Mouse (Mus musculus): ENCODE data around the gene Cacna1e. TPM values are rescaled to one million over a fixed set of nuclear protein-coding genes. Genes with fewer than 3 reads are reported as not detected.

Gene Cacna1e
- total and polyA plus RNA-seq, 3 experiments = not detected

- H3K27ac ChIP-seq (ENCODE audit: control insufficient read depth, low read depth, low read length) = no peak overlapping the region
- H3K9ac ChIP-seq (ENCODE audit: control insufficient read depth, low read depth, low read length, poor library complexity, severe bottlenecking) = no peak overlapping the region
- DNase-seq (ENCODE audit: low read depth, low spot score) = no peak
- TF ChIP-seq ETS1 (IDR thresholded peaks at IDR 0.05; ENCODE audit: low read depth, low read length) (no peak), CHD2 (IDR thresholded peaks at IDR 0.05; ENCODE audit: low read length) (no peak), USF1 (IDR thresholded peaks at IDR 0.05; ENCODE audit: low read depth, low read length) (no peak), RCOR1 (IDR thresholded peaks at IDR 0.05; ENCODE audit: low read depth, low read length) (no peak)
- H3K4me1 ChIP-seq (ENCODE audit: control insufficient read depth in 1 of 2, insufficient read depth in 2 of 2, low read length in 2 of 2) = no peaks in the 10 kb centered on the region
- no peaks in the 10 kb centered on the region for H3K27me3 ChIP-seq (ENCODE audit: control insufficient read depth in 1 of 2, insufficient read depth in 2 of 2, low read length in 2 of 2)
- no peaks in the 10 kb centered on the region for H3K79me2 ChIP-seq (ENCODE audit: control insufficient read depth, insufficient read depth, low read length, poor library complexity)
- no peak overlapping the region for H3K4me3 ChIP-seq (ENCODE audit: control insufficient read depth in 1 of 2, insufficient read depth in 1 of 2, low read depth in 2 of 2, low read length in 2 of 2)
- no peaks in the 10 kb centered on the region for H3K36me3 ChIP-seq (ENCODE audit: control insufficient read depth in 1 of 2, insufficient read depth in 2 of 2, low read length in 2 of 2)
- no peaks in the 10 kb centered on the region for H3K9me3 ChIP-seq (replicated peaks; ENCODE audit: insufficient read depth, low read length)
Measured at GRCm38 (mm10) chr1:154725356-154726320, 158.7 kb downstream of the Cacna1e start.

- Histone ChIP-seq H3K9ac (ENCODE audit: control insufficient read depth, low read depth, low read length, poor library complexity, severe bottlenecking) (no peak overlapping the region), H3K4me3 (ENCODE audit: control insufficient read depth in 1 of 2, insufficient read depth in 1 of 2, low read depth in 2 of 2, low read length in 2 of 2) (no peak overlapping the region), H3K36me3 (ENCODE audit: control insufficient read depth in 1 of 2, insufficient read depth in 2 of 2, low read length in 2 of 2) (no peaks in the 10 kb centered on the region), H3K27me3 (ENCODE audit: control insufficient read depth in 1 of 2, insufficient read depth in 2 of 2, low read length in 2 of 2) (peaks cover 0 to 3% of the 10 kb centered on the region in 2 experiments; a peak in 2 of 4 replicates), H3K9me3 (replicated peaks; ENCODE audit: insufficient read depth, low read length) (no peaks in the 10 kb centered on the region), H3K4me1 (ENCODE audit: control insufficient read depth in 1 of 2, insufficient read depth in 2 of 2, low read length in 2 of 2) (no peaks in the 10 kb centered on the region), H3K79me2 (ENCODE audit: control insufficient read depth, insufficient read depth, low read length, poor library complexity) (no peaks in the 10 kb centered on the region), H3K27ac (ENCODE audit: control insufficient read depth, low read depth, low read length) (no peak overlapping the region)
- TF ChIP-seq MYC (IDR thresholded peaks at IDR 0.05; ENCODE audit: low read depth, low read length) (no peak), JUND (IDR thresholded peaks at IDR 0.05; ENCODE audit: low read depth, low read length) (no peak), NRF1 (IDR thresholded peaks at IDR 0.05; ENCODE audit: insufficient read depth, low read depth, low read length, poor library complexity, severe bottlenecking) (no peak), HCFC1 (IDR thresholded peaks at IDR 0.05; ENCODE audit: low read depth, low read length) (no peak), POLR2AphosphoS5 (IDR thresholded peaks at IDR 0.05; ENCODE audit: borderline replicate concordance, low read depth, low read length) (no peak), E2F4 (IDR thresholded peaks at IDR 0.05; ENCODE audit: borderline replicate concordance, low read depth, low read length) (no peak), UBTF (IDR thresholded peaks at IDR 0.05; ENCODE audit: borderline replicate concordance, insufficient read depth, low read depth, low read length) (no peak)
- DNase-seq (ENCODE audit: low read depth, low spot score) = no peak
Measured at GRCm38 (mm10) chr1:154723537-154724286, 160.6 kb downstream of the Cacna1e start.
